Mouse (Mus musculus): ENCODE results near the gene Limk1.
A peak's percentile ranks its signal among the peaks of the same experiment; 100 is the strongest.

The Limk1 gene

DNA sequence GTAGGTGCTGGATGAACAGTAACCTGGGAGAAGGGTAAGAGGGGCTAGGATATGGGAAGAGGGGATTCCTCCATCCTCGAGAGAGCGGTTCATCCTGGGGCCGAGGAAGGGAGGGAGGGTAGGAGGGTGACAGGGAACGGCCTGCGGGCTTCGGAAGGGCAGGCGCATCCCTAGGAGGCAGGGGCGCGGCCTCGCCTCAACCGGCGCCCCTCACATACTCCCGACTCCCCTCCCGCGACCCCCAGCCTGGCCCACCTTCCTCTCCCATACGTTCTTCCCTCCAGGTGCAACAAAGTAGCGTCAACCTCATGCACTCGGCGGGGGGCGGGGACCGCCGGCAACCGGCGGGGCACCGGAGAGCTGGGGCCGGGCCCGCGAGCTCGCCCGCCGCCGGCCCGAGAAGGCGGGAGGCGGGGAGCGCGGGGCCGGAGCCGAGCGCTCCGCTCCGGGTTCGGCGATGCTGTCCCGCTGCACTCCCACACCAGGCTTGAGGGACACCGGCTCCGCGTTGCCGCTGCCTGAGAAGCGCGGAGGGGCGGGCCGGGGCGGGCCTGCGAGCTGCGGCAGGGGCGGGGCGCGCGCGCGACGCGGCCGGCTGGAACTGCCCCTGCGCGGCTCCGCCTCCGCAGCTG, at the start of gene Limk1:
TSS of gene Limk1 (minus strand) at position 513 of the 632 bp plus-strand sequence.
- no peak for DNase-seq (ENCODE audit: low read depth, low spot score)

DNA sequence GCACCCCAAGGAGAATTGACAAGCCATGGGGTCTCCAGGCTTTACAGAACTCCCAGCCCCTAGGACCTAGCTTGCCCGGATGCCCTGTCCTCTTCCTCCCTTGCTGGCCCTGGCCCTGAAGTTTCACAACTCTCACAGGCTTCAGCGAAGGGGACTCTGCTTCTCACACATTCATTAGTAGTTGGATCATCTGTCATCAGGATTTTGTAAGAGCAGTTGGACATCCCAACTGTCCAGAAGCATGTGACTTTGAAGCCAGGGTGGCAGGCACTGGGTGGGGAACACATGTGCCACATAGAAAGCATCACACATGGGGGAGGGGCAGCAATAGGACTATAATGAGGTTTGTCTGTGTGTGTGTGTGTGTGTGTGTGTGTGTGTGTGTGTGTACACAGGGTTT, 46.5 kb upstream of the Limk1 start:
- DNase-seq (ENCODE audit: low read depth, low spot score), result no peak

DNA sequence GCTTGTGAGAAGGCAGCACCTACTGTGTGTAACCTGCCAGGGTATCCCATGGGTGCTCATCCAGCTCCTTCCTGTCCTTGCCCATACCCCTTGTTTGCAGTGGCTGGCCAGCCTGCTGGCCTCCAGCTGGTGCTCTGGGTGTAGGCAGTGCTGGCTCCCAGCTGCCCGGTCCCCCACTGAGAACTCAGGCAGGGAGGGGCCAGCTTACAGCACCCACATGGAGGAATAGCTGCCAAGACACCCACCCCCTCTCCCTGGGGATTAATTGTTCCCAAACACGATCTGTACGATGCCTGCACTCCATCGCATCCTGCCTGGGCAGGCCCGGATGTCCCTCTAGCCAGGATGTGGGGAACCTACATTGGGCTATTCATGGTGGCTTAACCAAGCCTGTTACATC, 45.7 kb upstream of the Limk1 start:
- no peak for DNase-seq (ENCODE audit: low read depth, low spot score)

DNA sequence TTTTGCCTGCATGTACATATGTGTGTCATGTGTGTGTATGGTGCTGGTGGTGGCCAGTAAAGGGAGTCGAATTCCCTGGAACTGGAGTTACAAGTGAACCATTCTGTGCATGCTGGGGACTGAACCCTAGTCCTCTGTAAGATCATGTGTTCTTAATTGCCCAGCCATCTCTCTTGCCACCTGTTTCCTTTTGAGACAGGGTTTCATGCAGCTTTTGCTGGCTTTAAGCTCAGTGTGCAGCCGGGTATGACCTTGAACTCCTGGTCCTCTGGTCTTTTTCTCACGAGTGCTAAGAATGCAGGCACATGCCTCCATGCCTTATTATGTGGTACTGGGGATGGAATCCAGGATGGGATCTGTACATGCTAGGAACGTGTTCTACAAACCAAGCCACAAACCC, 44.8 kb upstream of the Limk1 start:
- DNase-seq (ENCODE audit: low read depth, low spot score), result no peak

DNA sequence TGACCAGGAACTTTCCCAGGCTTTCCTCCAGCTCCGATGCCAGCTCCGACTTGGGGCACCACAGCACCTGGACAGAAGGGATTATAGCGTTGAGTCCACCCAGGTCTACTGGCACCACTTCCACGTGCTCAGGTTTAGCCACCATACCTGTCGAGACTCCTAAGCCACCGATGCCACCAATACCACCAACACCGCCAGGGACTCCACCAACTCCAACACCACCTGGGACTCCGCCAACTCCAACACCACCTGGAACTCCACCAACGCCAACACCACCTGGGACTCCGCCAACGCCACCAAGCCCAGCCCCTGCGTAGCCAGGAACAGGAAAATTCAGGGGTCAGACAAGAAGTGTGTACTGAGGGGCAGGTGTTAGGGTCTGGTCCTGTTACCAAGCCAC, 40.7 kb upstream of the Limk1 start:
- no peak for DNase-seq (ENCODE audit: low read depth, low spot score)

DNA sequence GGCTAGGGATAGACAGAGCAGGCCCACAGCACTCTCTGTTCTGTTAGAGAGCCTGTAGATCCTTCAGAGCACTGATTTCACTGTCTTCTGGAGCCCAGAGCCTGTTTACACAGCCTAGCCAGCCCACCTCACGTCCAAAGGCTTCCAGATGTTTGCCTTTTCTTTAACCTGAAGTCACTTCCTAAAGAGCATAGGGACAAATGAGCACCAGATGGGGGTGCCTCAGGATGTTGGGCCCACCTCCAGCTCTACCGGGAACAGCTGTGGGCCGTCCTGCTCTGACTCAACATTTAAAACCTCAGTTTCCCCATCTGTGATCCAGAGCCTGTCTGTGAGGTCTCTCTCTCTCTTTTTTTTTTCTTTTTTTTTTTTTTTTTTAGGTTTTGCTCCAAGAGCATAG, 40.1 kb upstream of the Limk1 start:
- no peak for DNase-seq (ENCODE audit: low read depth, low spot score)

DNA sequence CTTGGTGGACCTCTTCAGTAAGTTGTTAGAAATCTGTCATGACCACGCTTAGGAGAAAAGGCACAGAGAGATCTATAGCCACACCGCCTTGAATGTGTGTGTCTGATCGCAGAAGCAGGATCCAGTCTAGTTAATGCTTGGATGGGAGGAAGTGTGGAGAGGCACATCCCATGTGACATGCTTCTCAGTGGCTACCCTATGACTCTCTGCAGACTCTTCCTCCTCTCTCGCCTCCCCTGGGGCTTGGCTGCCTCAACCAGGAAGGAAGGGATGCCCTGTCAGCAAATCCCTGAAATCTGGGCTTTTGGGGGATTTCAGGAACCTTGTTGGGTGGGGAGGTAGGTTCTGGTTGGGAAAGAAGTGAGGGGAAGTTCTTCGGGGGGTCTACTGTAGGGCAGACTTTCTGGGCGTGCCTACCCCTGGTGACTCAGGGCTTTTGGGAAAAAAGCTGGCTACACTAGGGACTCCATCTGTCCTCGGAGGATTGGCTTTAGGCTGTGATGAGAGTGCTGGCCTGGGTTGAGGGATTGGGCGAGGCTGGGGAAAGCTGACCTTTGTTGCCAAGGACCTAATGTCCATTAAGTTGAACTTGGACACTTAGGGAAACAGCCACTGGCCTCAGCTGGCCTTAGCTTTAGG, 38.7 kb upstream of the Limk1 start:
- no peak for DNase-seq (ENCODE audit: low read depth, low spot score)

DNA sequence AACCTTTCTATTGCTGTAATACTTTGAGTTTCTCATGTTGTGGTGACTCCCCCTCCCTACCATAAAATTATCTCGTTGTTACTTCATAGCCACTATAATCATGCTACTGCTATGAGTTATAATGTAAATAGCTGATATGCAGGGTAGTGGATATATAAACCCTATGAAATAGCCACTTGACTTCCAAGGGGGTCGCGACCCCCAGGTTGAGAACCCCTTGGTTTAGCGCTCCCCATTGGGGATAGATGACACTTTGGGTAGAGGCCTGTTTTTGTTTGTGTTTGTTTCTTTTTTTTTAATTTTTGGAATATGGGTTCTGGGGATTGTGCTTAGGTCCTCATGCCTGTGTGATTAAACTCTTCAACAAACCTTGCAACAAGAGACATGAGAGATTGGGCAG, 36.9 kb upstream of the Limk1 start:
- DNase-seq (ENCODE audit: low read depth, low spot score), result no peak

DNA sequence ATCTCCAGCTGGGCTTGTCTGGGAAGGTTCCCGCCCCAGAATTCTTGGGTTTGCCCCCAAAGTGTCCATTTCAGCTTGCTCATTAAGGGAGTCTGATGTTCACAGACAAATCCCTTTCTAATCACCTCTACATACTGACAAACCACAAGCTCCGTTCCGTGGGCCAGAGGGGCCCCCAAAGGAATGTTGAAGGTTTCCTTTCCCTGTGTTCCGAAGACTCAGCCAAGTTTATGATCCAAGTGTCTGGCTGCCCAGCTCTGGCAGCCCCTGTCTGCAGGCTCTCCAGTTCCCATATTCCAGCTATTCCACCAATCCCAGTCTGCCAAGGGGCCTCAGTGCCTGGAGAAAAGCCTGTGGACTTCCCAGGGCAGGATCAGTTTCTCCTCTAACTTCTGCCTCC, 31.7 kb upstream of the Limk1 start:
- no peak for DNase-seq (ENCODE audit: low read depth, low spot score)

DNA sequence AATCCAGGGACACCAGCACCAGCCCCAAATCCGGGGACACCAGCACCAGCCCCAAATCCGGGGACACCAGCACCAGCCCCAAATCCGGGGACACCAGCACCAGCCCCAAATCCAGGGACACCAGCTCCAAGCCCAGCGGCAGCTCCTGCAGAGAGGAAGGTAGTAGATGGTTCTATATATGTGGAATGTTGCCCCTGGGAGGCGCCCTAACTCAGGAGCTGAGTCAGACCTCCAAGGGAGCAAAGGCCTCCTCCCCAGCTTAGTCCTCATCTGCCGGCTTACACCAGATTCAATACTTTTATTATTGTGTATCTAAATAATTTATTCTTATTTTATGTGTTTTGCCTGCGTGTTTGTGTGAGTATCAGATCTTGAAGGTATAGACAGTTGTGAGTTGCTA, 22.7 kb upstream of the Limk1 start:
- DNase-seq (ENCODE audit: low read depth, low spot score), result no peak

DNA sequence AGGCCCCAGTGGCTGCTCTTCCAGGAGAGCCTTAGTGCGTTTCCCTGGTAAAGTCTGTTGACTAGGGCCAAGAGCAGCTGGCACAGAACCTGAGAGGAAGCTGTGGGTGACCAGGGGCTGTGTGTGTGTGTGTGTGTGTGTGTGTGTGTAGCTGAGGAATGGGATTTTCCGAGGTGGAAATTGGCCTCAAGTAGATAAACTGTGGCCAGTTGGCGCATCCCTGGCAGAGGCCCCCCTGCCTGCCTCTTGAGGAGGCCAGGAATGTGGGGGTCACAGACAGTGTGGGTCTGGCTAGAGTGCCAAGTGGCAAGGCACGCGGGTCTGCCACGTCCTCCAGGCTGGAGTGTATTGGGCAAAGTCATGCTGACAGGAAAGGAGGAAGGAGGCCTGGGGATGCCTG, 20.9 kb upstream of the Limk1 start:
- DNase-seq (ENCODE audit: low read depth, low spot score), result no peak

DNA sequence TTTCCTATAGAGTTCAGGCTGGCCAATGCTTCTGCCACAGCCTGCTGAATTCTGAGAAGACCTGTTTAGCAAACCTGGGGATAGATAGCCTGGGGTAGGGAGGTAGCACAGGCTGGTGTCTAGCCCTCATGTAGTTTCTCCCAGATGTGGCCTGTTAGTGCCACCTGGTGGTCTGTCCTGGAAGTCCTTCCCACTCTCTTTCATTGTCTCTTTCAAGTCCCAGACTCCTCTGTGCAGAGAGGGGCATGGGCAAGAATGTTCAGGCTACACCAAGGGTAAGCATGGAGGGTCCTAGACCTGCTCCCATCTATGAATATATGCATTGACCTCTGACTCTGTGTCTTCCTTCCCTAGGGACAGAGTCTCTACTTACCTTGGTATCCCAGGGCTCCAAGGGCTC, 15.8 kb upstream of the Limk1 start:
- DNase-seq (ENCODE audit: low read depth, low spot score), result peak; percentile 79

DNA sequence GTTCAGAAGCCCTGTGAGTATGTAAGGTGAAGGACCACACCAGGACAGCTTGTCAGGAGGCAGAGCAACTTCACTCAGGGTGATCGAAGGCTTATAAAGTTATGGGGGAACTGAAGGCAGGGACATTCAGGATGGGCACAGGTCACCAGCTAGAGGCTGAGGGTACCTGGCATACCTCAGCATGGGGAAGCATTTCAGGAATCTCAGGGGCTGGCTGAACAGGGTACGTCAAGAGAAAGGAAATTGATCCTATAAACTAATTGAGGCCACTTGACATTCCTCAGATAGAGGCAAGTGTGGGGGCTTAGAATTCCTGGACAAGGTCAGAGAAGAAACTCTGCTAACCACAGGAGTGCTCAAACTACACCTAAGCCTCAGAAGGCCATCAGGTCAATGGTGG, 7.1 kb upstream of the Limk1 start:
- DNase-seq (ENCODE audit: low read depth, low spot score), result no peak

DNA sequence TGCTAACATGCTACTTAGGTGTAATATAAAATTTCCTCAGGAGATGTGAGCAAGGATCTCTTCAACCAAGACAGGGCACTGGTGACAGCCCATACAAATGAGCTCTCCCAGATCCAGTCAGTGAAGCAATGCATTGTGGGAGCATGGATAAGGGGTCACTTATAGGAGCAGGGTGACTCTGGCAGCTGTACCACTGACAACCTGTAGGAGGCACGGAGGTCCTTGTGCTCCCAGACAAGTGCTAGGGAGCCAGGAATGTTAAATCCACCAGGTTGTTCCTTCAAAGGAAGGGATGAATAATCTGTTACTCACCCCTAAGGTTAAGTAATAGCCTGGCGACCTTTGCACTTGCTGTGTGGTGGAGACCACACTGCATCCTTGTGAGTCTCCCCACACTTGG, 6.7 kb upstream of the Limk1 start:
- no peak for DNase-seq (ENCODE audit: low read depth, low spot score)

DNA sequence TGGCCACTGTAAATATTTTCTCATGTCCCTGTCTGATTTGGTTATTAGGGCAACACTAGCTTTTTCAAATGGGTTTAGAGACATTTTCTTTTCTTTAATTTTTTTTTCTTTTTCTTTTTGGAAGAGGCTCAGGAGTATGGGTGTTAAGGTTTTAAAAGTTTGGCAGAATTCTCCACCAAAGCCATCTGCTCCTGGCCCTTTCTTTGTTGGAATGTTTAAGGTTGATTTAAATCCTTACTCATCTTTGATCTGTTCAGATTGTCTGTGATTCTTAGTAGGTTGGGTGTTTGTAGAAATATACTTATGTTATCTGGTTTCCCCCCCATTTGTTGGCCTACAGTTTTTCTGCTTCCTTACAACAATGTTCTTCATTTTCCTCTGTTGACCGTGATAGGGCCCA, 4.3 kb upstream of the Limk1 start:
- DNase-seq (ENCODE audit: low read depth, low spot score), result no peak

DNA sequence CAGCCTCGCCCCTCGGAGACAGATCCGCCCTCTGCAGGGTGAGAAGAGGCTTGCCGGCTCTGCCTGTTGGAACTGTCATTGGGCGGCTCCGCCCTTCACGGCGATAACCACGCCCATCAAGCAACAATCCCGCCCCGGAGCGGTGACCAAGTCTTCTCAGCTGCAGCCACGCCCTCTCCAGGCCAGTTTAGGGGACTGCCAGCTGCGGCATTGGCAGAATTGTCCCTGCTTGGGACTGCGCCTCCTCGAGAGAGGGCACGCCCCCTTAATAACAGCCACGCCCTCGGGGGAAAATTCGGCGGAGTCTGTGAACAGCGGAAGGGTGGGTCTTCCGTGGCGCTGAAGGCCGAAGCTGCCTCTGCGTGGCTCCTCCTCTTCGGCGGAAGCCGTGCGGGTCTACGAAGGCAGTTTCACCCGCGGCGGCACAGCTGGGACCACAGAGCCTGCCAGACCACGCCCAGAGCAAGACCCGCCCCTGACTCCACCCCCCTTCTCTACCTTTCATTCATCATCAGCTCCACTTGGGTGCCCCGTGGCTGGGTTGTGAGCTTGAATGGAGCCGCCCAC, 403 bp upstream of the Limk1 start:
- DNase-seq (ENCODE audit: low read depth, low spot score), result peak; percentile 100

DNA sequence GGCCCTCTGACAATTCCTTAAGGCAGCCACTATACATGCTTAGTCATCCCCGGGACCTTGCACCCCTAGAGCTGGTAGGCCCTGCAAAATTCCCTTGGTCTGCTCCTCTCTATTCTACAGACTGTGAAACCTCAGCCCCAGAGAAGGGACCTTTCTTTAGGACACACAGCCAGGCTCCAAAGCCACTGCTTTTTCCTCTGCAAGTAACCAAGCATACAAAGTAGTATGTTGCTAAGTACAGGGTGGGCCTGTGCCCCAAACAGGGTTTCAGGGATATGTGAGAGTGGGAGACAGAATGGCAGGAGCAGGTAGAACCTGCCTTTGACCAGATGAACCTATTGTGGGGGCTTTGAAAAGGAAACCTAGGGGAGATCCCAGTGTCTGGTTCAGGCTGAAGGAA, 1.2 kb downstream of the Limk1 start:
- no peak for DNase-seq (ENCODE audit: low read depth, low spot score)

DNA sequence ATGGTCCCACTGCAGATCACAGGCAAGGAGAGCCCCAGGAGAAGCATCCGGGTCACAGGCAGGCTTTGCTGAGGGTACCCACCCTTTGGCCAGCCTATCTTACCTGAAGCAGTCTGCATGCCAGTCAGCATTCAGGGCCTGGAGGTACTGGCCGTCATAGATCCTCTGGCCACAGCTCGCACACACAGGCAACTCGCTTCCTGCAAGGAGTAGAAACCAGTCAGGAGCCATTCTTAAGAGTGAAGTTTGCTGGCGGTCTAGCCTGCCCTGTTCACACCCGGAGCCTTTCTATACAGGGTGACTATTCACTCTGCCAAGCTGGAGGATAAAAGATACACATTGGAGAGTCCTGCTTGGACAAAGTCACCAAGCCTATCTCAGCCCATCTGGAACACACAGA, 1.9 kb downstream of the Limk1 start:
- no peak for DNase-seq (ENCODE audit: low read depth, low spot score)

DNA sequence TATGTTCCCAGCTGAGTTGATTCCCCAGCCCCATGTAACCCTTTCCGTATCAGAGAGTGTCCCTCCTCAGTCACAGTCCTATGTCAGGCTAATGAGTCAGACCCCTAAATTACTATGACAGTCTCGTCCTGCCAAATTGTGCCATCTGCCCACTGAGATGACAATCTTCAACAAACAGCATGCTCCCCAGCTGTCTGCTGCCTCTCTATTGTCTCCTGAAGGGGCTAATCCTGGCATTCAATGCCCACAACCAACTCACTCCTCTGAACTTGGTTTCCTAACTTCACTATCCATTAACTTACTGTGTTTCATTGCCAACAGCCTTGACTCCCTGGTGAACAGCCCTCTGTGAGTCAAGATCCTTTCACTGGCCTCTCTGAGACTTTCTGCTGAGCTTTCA, 4.0 kb downstream of the Limk1 start:
- no peak for DNase-seq (ENCODE audit: low read depth, low spot score)

DNA sequence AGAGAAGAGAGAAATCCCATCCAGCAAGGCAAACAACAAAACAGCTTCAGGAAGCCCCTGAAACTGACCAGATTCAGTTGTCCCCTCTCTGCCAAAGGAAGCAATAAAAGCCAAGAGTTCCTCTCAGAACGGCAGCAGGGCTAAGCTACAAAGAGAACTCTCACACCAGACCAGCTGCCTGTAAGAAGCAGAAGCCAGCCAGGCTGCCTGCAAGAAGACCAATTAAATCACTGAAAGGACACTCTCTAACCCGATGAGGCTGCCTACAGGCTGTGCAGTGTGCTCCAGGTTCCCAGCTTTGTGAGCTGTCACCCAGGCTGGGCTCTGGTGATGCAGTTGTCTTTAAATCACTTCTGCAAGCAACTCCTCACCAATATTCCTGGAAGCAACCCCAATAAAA, 4.6 kb downstream of the Limk1 start:
- DNase-seq (ENCODE audit: low read depth, low spot score), result no peak

DNA sequence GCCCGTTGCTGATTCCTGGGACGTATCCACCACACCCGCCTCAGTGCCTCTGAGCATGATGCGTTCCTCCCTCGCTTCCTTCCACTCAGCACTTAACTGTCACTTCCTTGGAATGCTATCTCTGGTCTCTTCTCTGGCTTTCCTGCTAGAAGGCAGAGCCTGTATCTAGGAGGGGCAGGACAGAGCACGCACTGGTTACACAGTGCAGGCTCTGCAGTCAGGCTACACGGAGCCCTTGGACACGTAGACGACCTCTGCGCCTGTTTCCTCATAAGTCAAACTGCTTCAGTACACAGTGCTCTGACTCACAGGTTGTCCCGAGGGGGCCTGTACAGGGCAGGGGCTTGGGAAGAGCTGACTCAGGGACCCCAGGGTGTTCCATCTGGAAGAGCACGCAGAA, 8.2 kb downstream of the Limk1 start:
- no peak for DNase-seq (ENCODE audit: low read depth, low spot score)

DNA sequence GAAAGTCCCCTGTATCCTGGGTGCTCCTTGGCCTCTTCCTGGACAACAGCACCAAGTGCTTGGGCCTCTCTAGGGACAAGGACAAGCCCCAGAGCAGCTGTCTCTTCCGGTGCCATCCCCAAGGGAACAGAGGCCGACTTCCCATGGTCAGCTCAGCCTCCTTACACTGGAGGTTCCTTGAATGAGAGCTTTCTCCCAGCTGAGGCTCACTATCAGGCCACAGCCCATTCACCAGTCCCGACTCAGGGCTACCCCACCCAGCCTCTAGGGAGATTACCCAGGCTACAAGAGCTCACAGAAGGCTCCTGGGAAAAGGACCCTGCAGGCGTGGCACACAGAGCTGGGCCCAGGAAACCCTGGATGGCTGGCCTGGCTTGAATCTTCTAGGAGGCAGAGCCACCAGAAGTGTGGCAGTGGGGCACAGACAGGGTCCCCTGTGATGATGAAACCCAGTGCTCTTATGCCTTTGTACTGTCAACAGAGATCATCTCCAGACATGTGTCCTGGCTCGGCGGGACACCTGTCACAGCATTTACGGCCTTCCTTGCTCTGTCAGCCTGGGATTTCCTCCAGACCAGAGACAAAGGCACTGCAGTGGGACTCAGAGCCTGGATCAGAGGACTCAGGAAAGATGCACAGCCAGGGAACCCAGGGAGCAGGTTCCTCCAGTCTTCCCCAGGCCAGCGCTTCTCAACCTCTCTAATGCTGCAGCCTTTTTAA, 9.4 kb downstream of the Limk1 start:
- DNase-seq (ENCODE audit: low read depth, low spot score), result no peak

DNA sequence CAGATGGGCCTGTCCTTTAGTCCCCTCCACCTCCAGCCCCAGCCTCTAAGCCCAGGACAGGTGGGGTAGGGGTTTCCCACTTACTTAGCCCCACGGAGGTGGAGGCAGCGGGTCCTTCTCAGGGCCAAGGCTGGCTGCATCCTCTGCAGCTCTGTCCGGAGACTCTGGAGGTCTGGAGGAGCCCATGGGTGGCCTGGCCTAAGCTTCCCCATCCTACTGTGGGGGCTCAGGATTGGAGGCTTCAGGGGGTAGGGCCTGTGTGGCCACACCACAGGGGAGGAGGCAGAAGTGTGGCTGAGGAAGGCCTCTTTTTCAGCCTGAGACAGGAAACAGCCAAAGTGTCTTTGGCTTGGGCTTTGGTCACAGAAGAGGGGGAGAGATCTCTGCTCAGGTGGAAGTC, 10.4 kb downstream of the Limk1 start:
- DNase-seq (ENCODE audit: low read depth, low spot score), result no peak

All from CD4-positive helper T cell, adult 2 months (primary cell).